Mouse (Mus musculus): ENCODE measurements at regions not wholly inside any gene's neighbourhood (a gene's known extent, or its start where the extent isn't known, plus 50 kb on each side); places are given as distances from the start of the nearest gene placed in this dataset.
"Not testable (repeated sequence)": the region's sequence is repeated elsewhere in the genome, so short reads cannot be mapped to it uniquely, and the experiment has no call there.

DNA sequence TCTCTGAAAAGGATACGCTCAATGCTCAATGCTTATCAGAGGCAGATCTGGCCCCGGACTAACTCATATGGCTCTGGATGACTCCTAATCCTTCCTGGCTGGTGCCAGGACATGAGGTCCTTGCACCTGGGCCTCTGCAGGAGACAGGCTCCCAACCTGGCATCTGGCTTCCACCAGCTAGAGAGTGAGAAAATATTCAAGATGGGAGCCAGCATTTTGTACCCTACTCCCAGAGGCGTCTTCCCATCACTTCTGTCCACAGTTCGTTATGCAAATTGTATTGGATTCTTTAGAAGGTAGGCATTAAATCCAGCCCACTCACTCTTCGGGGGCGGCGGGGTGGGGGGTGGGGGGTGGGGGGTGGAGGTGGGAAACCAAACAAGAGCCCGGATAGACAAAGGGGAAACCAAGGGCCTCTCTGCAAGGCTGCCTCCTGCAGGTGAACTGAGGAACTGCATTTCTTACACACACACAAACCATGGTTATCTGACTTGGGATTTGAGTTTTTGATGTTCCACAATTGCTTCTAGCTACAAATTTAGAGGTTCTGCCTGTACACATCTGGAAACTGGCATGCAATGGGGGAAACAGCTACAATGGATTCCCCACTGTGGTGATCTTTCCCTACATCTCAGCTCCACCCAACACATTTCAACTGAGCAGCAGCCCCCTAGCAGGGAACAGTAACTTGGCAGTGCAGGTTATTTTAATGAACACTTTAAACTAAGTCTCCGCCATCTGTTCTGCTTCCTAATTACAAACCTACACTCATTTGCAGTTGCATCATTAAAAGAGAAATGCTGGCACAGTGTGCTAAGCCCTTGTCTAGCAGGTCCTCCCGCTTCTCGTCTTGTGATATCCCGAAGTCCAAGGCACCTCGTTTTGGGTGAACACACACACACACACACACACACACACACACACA is 390.2 kb downstream of the Med10 start:
- peak; percentile 39 to 69 for DNase-seq (ENCODE audit: low spot score in 2 of 2)

DNA sequence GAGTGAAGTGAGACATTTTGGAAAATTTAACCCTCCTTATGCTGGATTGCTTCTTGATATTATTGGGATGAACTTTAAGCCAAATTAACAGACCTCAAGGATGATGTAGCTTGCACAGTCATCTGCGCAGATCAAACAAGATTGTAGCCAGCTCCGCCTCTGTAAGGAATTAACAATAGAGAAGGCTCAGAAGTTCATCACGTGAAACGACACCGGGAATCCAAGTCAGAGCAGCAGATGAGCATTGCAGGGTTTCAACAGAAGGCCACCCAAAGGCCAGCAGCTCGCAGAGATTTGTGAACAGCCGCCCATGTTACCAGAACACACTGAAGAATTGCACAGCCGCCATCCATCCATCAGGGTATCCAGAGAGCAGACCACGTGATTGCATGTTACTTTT is 391.1 kb downstream of the Med10 start:
- no peak for DNase-seq (ENCODE audit: low spot score in 2 of 2)

DNA sequence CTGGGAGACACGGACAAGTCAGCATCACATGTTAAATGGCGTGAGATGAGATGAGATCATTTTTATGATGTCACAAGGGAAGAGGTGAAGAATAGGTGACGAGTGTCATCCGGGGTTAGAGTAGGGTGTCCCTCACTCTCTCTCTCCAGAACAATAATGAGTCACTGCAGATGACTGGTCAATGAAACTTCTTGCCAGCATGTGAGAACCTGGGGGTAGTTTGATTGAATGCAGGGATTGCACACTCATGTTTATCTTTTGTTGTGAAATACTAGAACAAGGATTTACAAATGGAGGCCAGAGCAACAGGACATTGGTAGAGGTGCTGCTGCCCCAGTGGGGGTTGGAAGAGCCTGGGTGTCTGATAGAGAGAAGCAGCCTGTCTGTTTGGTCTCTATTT is 393.7 kb downstream of the Med10 start:
- no peak for DNase-seq (ENCODE audit: low spot score in 2 of 2)

DNA sequence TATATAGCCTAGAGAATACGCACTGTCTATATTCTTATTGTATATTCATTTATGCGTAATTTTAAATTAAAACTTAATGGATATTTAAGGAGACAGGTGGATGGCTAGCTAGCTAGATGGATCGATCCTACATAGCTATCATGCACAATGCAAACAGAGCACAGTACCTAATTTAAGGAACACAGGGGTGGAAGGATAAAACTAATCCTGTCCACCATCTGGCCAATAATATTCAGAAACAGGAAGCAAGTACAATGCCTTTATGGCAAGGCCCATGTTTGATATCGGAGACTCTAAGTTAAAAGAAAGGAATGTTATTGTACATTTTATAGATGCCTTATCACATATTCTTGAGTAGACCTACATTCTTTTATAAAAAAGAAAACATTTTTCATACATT is 396.4 kb downstream of the Med10 start:
- DNase-seq (ENCODE audit: low spot score in 2 of 2): no peak

DNA sequence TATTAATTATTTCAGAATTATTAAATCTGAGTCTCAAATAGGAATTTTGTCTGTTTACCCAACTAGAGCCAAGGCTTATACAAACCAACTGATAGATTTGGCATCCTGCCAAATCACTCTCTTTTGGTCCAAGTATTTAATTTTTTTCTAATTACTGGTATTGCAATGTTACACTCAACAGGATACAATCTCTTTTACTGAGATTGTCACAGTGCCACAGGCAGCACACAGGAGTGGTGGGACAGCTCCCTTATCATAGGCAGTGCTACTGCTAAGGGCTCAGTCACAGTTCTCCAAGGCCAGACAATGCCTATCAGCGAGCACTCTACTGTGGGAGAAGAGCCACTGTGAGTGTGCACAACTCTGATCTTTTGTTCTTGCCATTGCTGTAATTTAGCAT is 396.9 kb downstream of the Med10 start:
- no peak for DNase-seq (ENCODE audit: low spot score in 2 of 2)

DNA sequence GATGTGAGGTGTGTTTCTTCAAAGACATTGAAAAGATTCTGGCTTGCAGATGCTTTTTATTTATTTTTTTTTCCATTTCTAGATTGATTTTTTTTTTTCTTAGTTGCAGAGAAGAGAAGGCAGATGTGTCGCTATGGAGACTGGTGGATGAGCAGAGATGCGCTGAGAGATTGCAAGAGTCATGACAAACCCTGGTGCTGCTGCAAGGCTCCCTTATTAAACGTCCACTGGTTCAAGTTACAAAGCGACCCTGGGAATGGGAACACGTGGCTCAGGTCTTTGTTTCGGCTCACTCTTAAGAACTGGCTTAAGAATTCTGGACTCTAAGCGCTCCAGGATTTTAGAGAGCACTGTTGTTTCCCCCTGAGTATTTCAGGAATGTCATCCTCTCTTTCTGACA is 403.1 kb downstream of the Med10 start:
- no peak for DNase-seq (ENCODE audit: low spot score in 2 of 2)

DNA sequence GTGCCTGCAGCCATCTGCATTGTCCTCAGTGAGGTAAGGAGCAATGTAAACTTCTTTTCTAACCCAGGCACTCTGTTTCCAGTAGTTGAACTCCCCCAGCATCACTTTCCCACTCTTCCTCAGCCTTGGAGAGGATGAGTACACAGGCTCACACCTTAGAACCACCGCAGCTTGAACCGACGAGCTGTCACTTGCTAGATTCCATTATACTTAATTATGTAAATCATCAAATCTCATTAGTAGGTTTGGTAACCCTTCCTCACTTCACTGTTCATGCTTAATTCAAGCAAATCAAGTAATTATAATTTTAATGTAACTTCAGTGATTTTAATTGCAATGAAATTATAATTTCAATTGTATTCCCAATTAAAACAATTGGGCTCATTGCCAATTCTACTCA is 408.0 kb downstream of the Med10 start:
- DNase-seq (ENCODE audit: low spot score in 2 of 2): no peak

DNA sequence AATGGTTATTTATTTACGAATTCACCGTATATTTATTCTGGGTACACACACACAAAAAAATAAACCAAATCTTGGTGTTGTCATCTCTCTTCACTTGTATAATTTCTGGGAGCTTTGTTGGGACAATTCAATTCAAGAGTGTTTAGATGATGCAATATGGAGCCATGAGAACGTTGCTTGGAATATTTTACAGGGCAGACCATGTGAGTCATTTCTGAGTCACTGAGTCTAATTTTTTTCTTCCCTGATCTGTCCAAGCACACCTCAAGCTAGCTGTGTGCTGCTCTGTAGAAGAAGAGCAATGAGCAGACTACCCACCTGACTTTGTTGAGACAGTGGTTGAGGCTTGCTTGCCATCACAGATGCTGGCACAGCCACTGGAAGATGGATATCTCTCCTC is 410.8 kb downstream of the Med10 start:
- DNase-seq (ENCODE audit: low spot score in 2 of 2): no peak

DNA sequence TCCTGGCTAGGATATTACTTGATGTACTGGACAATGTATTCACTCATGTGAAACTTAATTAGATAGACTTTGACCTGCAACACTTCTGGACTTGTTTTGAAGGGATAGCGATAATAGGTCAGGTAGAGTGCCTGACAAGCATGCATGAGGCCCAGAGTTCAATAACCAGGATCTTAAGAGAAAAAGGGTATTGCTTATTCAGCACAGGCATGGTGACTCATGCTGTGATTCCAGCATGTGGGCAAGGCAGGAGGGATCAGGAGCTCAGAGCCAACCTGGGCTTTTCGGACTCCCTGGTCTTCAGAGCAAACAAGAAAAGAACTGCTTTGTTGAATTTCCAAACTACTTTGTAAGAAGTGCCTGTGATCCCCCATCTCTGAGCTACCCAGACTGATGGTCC is 411.4 kb downstream of the Med10 start:
- DNase-seq (ENCODE audit: low spot score in 2 of 2): no peak

DNA sequence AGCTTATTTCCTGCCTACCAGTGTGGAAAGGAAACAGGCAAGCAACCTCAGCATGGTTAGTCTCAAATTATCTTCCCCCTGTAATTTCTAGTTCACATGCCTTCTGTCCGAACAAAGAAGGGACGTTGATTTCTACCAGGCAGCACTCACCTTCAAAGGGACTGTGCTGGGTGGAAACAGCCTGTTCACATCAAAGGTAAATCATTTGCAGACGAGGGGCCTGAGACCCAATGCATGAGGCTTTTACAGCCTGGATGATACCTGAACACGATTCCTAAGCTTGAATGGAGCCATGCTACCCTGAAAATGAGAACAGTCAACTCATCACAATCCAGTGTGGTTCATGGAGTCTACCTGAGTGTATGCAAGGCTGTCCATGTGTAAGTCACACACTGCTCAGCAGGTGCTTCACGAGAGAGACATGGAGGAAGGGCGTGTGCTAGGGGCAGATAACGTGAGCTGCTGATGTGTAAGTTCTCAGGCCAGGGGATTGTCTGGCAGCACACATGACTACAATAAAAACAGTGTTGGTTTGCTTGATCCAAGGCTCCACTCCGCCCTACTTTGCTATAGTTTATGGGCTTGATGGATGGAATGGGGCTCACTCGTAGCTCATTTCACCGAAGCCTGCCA is 411.9 kb downstream of the Med10 start:
- no peak for DNase-seq (ENCODE audit: low spot score in 2 of 2)

DNA sequence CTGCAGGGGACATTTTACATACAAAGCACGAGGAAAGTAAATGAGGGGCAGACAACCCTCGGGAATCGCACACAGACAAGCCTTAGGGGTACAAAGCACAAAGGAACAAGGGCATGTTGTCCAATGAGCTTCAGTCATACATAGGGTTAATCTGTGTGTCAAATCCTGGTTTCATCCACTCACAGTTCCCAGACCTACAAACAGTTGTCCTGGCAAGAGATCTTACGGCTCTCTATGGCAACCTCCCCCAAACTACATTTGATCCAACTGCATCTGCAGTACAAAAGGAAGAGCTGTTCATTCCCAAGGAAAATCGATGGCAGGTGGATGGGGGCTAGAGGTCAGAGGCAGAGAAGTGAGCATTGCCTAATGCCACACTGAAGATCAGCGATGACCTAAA is 413.9 kb downstream of the Med10 start:
- peak in 1 of 2 experiments; percentile 34 for DNase-seq (ENCODE audit: low spot score in 2 of 2)

DNA sequence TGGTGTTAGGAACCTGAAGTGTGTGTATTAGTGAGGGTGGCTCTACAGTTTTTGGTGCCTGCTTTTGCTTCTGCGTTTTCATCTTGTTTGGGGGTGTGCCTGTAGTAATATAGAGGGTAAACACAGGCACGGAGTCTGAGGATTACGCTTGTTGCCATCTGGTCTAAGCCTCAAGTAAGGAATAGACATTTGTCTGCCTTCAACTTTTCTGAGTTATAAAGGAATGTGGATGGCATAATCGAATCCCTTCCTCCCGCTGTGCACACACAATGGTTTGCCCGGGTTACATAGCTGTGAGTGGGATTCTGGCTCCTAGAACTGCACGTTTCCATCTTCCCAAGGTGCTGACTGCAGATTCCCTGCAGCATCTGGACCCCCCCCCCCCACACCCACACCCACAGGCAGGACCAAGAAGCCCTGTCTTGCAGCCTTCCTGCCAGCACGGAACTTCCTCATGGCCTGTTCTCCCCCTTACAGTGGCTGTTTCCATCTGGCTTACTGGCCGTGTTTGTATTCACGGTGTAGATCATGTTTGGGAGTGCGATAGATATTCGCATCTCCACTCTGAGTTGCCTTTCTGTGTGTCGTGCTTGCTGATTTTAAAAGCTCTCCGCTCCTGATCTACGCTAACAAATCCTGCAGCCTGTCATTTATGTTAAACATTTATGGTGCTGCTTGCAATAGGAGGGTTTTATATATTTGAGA is 415.4 kb downstream of the Med10 start:
- DNase-seq (ENCODE audit: low spot score in 2 of 2): peak in 1 of 2 experiments; percentile 24

DNA sequence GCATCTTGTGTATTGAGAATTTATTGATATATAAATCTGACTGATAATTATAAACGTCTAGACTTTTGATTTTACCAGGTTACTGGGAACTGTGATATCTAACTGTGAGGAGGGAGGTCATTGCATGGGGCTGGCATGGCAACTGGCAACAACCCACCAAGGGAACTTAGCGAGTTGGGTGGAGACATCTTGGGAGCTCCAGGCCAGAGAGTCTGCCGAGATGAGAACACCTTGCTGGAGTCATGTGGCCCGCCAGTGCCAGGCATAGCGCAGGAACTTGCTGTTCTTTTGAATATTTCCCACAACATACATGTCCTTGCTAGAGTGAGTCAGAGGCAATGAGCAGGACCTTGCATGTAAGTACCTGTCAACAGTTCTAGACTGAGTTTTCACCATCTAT is 413.9 kb downstream of the Ice1 start:
- DNase-seq (ENCODE audit: low spot score in 2 of 2): no peak

DNA sequence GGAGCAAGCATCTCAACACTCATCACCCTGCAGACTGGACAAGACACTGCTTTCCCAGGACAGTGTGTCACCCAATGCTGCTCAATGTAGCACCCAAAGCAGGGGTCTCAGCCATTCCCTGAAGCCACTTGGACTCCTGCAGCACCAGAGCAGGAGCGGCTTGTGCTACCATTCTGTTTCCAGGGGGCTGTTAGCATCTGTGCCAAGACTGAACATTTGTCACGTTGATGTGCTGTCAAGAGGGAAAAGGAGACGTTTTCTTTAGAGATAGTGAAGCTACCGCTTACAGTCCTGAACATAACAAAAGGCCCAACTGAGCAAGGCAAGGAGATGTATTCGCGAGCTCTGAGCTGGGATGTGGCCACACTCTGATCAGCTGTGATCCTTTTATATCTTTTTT is 410.3 kb downstream of the Ice1 start:
- peak in 1 of 2 experiments; percentile 22 for DNase-seq (ENCODE audit: low spot score in 2 of 2)

DNA sequence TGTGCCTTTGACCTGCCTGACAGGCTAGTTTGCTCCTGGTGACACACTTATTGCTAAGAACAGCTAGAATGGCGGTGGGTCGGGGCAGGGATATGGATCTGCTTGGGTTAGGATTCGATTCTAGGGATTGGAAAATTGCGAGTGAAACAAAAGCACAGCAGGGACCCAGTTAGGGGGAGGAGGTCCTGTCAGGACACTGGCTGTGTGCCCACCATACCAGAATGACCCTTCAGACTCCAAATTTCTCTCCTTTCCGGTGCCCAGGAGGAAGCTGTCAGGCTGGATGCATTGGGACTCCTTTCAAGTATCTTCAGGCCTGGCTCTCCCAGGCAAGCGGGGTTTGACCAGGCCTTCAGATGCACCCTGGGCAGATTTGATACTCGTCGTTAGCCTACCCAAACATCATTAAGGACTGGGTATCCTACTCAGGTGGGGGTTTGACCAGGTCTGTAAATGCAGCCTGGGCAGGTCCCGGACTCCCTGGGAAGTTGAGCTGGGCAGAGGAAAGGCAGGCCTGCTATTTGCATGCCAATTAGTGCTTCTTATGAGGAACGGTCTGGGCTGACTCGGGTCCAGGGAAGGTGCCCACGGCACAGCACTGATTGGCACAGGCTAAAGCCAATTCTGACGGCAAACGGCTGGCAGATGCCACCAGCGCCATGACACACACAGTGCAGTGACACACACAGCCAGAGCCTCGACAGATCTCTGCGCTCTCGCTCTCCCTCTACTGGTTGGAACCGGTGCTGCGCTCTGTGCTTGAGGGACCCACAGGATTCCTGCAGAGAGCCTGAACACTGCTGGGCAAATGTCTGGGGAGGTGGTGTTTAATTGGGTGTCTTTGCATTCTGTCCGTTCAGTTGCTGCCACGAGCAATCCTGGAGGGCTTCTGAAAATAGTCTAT is 403.3 kb downstream of the Ice1 start:
- peak; percentile 82 to 85 for DNase-seq (ENCODE audit: low spot score in 2 of 2)

DNA sequence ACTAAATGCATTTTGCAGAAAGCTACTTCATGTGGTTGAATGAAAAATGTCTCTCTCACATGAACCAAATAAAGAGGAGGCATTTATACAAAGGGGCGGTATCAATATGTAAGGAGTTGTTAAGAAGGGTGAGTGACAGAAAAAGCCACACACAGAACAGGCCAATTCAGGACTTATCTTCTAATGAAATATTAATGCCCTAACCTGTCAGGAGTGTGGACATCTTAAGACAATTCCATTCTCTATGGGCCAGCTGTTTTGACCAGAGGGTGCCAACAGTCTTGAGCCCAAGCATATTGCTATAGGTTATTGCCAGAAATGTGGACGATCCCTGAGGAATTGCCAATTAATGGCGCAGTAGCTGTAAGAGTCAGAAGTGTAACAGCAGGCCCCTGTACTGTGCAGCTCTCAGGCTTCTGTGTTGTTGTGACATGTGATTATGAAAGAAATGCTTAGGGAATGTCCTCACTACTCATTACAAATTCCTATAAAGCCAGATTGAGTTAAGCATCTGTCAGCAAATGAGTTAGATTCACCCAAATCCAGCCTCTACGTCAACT is 393.8 kb downstream of the Ice1 start:
- no peak for DNase-seq (ENCODE audit: low spot score in 2 of 2)

DNA sequence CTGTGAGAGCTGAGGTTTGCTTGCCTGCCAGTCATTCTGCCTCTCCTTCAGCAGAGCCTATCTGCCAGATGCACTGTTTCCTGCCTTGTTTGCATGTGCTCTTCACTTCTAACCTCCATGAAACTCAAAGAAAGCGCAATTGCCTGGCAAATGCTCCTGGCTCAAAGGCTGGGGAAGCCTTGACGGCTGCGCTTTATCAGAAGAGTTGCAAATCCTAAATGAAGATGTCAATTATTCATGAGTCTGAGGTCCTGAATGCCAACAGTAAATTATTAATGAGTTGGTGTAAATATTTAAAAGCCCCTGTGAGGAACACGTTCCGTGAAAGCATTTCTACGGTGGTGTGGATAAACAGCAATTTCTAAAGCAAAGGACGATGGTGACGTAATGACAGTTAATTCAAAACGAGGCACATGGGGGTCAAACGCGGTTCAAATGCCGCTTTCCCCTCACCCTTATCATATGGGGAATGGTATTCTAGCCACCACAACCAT is 377.4 kb downstream of the Ice1 start:
- peak in 1 of 2 experiments; percentile 10 for DNase-seq (ENCODE audit: low spot score in 2 of 2)

DNA sequence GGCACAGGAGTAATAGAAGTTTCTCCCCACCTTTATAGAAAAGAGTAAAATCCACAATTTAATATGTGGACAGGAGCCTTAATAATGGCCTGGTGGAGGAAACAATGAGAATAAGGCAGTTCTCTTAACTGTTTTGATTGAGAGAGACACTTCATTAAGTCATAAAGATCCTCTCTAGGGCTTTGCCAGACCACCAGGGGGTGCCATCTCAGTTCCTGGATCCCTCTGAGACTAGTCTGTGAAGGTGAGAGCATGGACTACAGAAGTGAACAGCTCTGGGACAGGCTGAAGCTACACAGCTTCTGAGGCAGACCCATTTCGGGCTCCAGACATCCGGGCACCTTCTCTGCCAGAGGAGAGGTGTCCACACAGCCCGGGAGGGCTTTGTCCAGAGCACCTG is 373.8 kb downstream of the Ice1 start:
- DNase-seq (ENCODE audit: low spot score in 2 of 2): no peak

DNA sequence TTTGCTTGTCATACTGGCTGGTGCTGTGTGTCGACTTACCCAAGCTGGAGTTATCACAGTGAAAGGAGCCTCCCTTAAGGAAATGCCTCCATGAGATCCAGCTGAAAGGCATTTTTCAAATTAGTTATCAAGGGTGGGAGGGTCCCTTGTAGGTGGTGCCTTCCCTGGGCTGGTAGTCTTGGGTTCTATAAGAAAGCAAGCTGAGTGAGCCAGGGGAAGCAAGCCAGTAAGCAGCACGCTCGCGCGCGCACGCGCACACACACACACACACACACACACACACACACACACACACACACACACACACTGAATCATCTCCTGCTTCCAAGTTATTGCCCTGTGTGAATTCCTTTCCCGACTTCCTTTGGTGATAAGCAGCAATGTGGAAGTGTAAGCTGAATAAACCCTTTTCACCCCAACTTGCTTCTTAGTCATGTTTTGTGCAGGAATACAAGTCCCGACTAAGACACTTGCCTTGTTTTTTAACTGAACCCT is 360.5 kb downstream of the Ice1 start:
- DNase-seq (ENCODE audit: low spot score in 2 of 2): not testable (repeated sequence)
